Mouse (Mus musculus) kidney, postnatal 10 days (tissue): ENCODE data around the gene Msi2.

Experiments used
- DNase-seq: peaks from one replicate; pipeline ENCODE4 v3.0.0; 2021; ENCODE audit warnings: mixed read lengths

Gene Msi2

GRCm38 (mm10) chr11:88585171-88585632, 133.1 kb downstream of the Msi2 start:
- peak; percentile 54 for DNase-seq

- DNase-seq, result peak; percentile 59
These were observed 134.4 kb downstream of the Msi2 start for GRCm38 (mm10) chr11:88583866-88584265.

GRCm38 (mm10) chr11:88583259-88583833, 135.0 kb downstream of the Msi2 start:
- peak; percentile 37 for DNase-seq

- DNase-seq, result peak; percentile 43
These were observed 135.5 kb downstream of the Msi2 start for GRCm38 (mm10) chr11:88582781-88583180.

- DNase-seq, result peak; percentile 50
These were observed 136.1 kb downstream of the Msi2 start for GRCm38 (mm10) chr11:88582021-88582707.

- no peak for DNase-seq
These were observed 136.9 kb downstream of the Msi2 start for GRCm38 (mm10) chr11:88581375-88581774.

- DNase-seq, result no peak
These were observed 139.6 kb downstream of the Msi2 start for GRCm38 (mm10) chr11:88578700-88579099.

- no peak for DNase-seq
These were observed 141.2 kb downstream of the Msi2 start for GRCm38 (mm10) chr11:88577076-88577475.

- DNase-seq, result no peak
These were observed 141.9 kb downstream of the Msi2 start for GRCm38 (mm10) chr11:88576233-88576998.

- peak; percentile 41 for DNase-seq
These were observed 143.5 kb downstream of the Msi2 start for GRCm38 (mm10) chr11:88574575-88575360.

- no peak for DNase-seq
These were observed 145.3 kb downstream of the Msi2 start for GRCm38 (mm10) chr11:88573013-88573412.

- no peak for DNase-seq
These were observed 145.9 kb downstream of the Msi2 start for GRCm38 (mm10) chr11:88572461-88572860.

GRCm38 (mm10) chr11:88570715-88571202, 147.6 kb downstream of the Msi2 start:
- DNase-seq, result no peak

- DNase-seq, result no peak
These were observed 151.4 kb downstream of the Msi2 start for GRCm38 (mm10) chr11:88566613-88567606.

GRCm38 (mm10) chr11:88564810-88565209, 153.5 kb downstream of the Msi2 start:
- DNase-seq, result no peak

- no peak for DNase-seq
These were observed 153.9 kb downstream of the Msi2 start for GRCm38 (mm10) chr11:88564363-88564762.

GRCm38 (mm10) chr11:88561191-88561590, 157.1 kb downstream of the Msi2 start:
- DNase-seq, result peak; percentile 58

GRCm38 (mm10) chr11:88560634-88561033, 157.7 kb downstream of the Msi2 start:
- DNase-seq, result no peak

- DNase-seq, result no peak
These were observed 158.8 kb downstream of the Msi2 start for GRCm38 (mm10) chr11:88559365-88559970.

- DNase-seq, result no peak
These were observed 159.6 kb downstream of the Msi2 start for GRCm38 (mm10) chr11:88558731-88559130.
